9 mouse cellular contexts compared by ENCODE assay signal in the genomic region with DNA sequence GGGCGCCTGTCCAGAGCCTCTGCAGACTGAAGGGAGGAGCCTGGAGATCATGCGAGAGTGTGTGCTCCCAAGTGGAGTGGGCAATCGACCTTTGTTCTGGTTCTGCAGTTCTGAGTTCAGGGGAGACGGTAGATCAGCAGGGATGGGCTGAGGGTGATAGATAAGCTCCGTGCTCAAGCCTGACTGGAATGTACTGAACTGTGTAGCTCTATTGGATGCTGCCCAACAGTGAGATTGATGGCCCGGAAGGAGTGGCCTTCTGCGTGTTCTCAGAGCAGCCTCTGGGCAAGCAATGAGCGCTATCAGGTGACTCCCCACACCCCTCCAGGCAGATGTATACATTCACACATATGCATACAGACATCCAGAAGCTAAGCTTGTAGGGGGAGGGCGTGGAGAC.
DNase-seq lines count a peak whose midpoint lies in the region; ATAC-seq and TF ChIP-seq lines count a peak whose summit lies in the region.
"Had no signal": no experiment of that assay in that cellular context is flagged by ENCODE, and none has a peak within 500 bp of the region (broad histone marks: within the 10 kb centered on the region; RNA-seq: fewer than 3 reads in every experiment).

No protein-coding gene starts in this region.

- TF ChIP-seq POLR2A in kidney, adult 2 months (IDR thresholded peaks at IDR 0.05; ENCODE audit: low read depth, low read length), result no peak

- WGBS in hindbrain, embryonic 12.5 days, result 56% methylated on average over 9 of the region's 9 CpGs
- 68% methylated on average over 9 of the region's 9 CpGs for WGBS in hindbrain, embryonic 10.5 days
- WGBS in heart, embryonic 10.5 days, result 32% methylated on average over 9 of the region's 9 CpGs
- WGBS in kidney, adult 2 months, result 29% methylated on average over 9 of the region's 9 CpGs
- WGBS in neural tube, embryonic 13.5 days, result 51% methylated on average over 9 of the region's 9 CpGs

- no peak overlapping the region for H3K4me2 ChIP-seq in hindbrain, embryonic 12.5 days (replicated peaks)
- H3K4me2 ChIP-seq in neural tube, embryonic 13.5 days, result no peak overlapping the region

- H3K27me3 ChIP-seq in hindbrain, embryonic 12.5 days, result no peaks in the 10 kb centered on the region
- no peaks in the 10 kb centered on the region for H3K27me3 ChIP-seq in hindbrain, embryonic 10.5 days (ENCODE audit: insufficient read depth, poor library complexity, severe bottlenecking)
- no peaks in the 10 kb centered on the region for H3K27me3 ChIP-seq in heart, embryonic 10.5 days (ENCODE audit: insufficient read depth, poor library complexity, severe bottlenecking)
- no peaks in the 10 kb centered on the region for H3K27me3 ChIP-seq in kidney, adult 2 months (replicated peaks; ENCODE audit: control insufficient read depth, insufficient read depth, low read length)
- H3K27me3 ChIP-seq in neural tube, embryonic 13.5 days, result no peaks in the 10 kb centered on the region
- H3K27me3 ChIP-seq: megakaryocyte, embryonic 14.5 days had no signal

- TF ChIP-seq CTCF in kidney, adult 2 months (conservative IDR thresholded peaks at IDR 0.05; ENCODE audit: insufficient read depth, insufficient read length, low read depth, low read length), result no peak

- no peak overlapping the region for H3K4me3 ChIP-seq in hindbrain, embryonic 12.5 days
- H3K4me3 ChIP-seq in hindbrain, embryonic 10.5 days, result no peak overlapping the region
- 0 out of 2 replicates have a peak overlapping the region, but pooled peaks have one; percentile 3 for H3K4me3 ChIP-seq in heart, embryonic 10.5 days
- H3K4me3 ChIP-seq in kidney, adult 2 months (ENCODE audit: insufficient read depth, low read depth, low read length), result no peak overlapping the region
- H3K4me3 ChIP-seq in neural tube, embryonic 13.5 days, result no peak overlapping the region
- H3K4me3 ChIP-seq: megakaryocyte, embryonic 14.5 days had no signal

- H3K9ac ChIP-seq in hindbrain, embryonic 12.5 days, result no peak overlapping the region
- no peak overlapping the region for H3K9ac ChIP-seq in neural tube, embryonic 13.5 days

- peak; percentile 46; the same call in 1 of the 2 replicates for ATAC-seq in hindbrain, embryonic 12.5 days (ENCODE audit: low FRiP score)
- peak; percentile 40; the same call in 1 of the 2 replicates for ATAC-seq in neural tube, embryonic 13.5 days (ENCODE audit: low read depth)

- no peak overlapping the region for H3K27ac ChIP-seq in hindbrain, embryonic 12.5 days
- H3K27ac ChIP-seq in hindbrain, embryonic 10.5 days, result no peak overlapping the region
- peak overlapping the region; percentile 74 for H3K27ac ChIP-seq in heart, embryonic 10.5 days
- no peak overlapping the region for H3K27ac ChIP-seq in kidney, adult 2 months (ENCODE audit: insufficient read depth, low read depth, low read length)
- no peak overlapping the region for H3K27ac ChIP-seq in neural tube, embryonic 13.5 days (replicated peaks)

- peaks cover 11% of the 10 kb centered on the region for H3K4me1 ChIP-seq in hindbrain, embryonic 12.5 days
- H3K4me1 ChIP-seq in hindbrain, embryonic 10.5 days (replicated peaks), result peaks cover 14% of the 10 kb centered on the region
- peaks cover 23% of the 10 kb centered on the region for H3K4me1 ChIP-seq in heart, embryonic 10.5 days
- H3K4me1 ChIP-seq in kidney, adult 2 months (ENCODE audit: control insufficient read depth, insufficient read depth, low read length), result no peaks in the 10 kb centered on the region
- H3K4me1 ChIP-seq in neural tube, embryonic 13.5 days (replicated peaks), result peaks cover 12% of the 10 kb centered on the region

- DNase-seq in hindbrain, embryonic 10.5 days (ENCODE audit: low spot score), result no peak
- peak; percentile 79 for DNase-seq in heart, embryonic 10.5 days (ENCODE audit: low spot score)
- peak; percentile 39 for DNase-seq in kidney, adult 2 months
- DNase-seq in layer of hippocampus, adult 9-11 months, result no peak
- no peak for DNase-seq in spleen, postnatal 14 days (ENCODE audit: low spot score in 2 of 2)
- no peak for DNase-seq in spleen, adult 12 weeks (ENCODE audit: low spot score)

- no peaks in the 10 kb centered on the region for H3K36me3 ChIP-seq in hindbrain, embryonic 12.5 days
- no peaks in the 10 kb centered on the region for H3K36me3 ChIP-seq in hindbrain, embryonic 10.5 days
- H3K36me3 ChIP-seq in heart, embryonic 10.5 days, result no peaks in the 10 kb centered on the region
- no peaks in the 10 kb centered on the region for H3K36me3 ChIP-seq in kidney, adult 2 months (ENCODE audit: control insufficient read depth, insufficient read depth, low read length)
- no peaks in the 10 kb centered on the region for H3K36me3 ChIP-seq in neural tube, embryonic 13.5 days

- no peaks in the 10 kb centered on the region for H3K9me3 ChIP-seq in hindbrain, embryonic 12.5 days (replicated peaks)
- no peaks in the 10 kb centered on the region for H3K9me3 ChIP-seq in hindbrain, embryonic 10.5 days
- H3K9me3 ChIP-seq in heart, embryonic 10.5 days, result no peaks in the 10 kb centered on the region
- H3K9me3 ChIP-seq in neural tube, embryonic 13.5 days, result no peaks in the 10 kb centered on the region
- H3K9me3 ChIP-seq: megakaryocyte, embryonic 14.5 days had no signal

Comparison
In these comparisons a context has a peak if more than half of its experiments do, and no peak if none do; other contexts are left out.
1. DNase-seq: peak in heart, embryonic 10.5 days (single experiment) and kidney, adult 2 months (single experiment); none in hindbrain, embryonic 10.5 days (single experiment), layer of hippocampus, adult 9-11 months (single experiment), spleen, postnatal 14 days (0 of 2) and spleen, adult 12 weeks (single experiment).